Mouse (Mus musculus) ES-E14 (cell line): ENCODE results near the gene Fbxo31.

Source experiments
- CHD2 ChIP-seq: IDR thresholded peaks from 2 replicates; pipeline ENCODE4 v1.6.1; 2014; ENCODE audit warnings: mild to moderate bottlenecking, low read depth, low read length, inconsistent platforms
- HCFC1 ChIP-seq: IDR thresholded peaks from 2 replicates; pipeline ENCODE4 v1.6.1; 2012; ENCODE audit warnings: low read length, inconsistent platforms, borderline replicate concordance; ENCODE audit not compliant: insufficient read depth
- MAFK ChIP-seq: IDR thresholded peaks from 2 replicates; pipeline ENCODE4 v1.6.1; 2014; ENCODE audit warnings: mild to moderate bottlenecking, low read depth, low read length, inconsistent platforms; ENCODE audit not compliant: insufficient read depth
- ZC3H11A ChIP-seq: IDR thresholded peaks from 2 replicates; pipeline ENCODE4 v1.6.1; 2012; ENCODE audit warnings: low read depth, mild to moderate bottlenecking, inconsistent platforms, low read length, borderline replicate concordance
- ZNF384 ChIP-seq: IDR thresholded peaks from 2 replicates; pipeline ENCODE4 v1.6.1; 2012; ENCODE audit warnings: low read depth, low read length, inconsistent platforms

DNA sequence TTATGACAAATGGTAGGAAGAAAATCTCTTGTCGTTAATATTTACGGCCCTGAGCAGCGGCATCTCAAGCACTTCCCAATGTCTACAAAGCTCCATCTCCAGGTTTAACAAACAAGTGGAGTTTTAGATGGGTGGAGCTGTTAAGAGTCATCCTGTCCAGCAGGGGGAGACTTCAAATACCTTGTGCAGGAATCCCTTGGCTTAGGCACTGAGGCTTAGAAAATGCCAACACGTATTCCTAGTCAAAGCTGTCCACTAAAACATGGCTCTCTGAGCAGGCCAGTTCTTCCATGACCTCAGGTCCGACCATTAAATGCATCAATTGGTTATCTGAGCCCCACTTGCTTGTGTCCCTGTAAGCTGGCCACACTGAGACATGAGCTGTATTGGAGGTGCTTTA lies 29.1 kb upstream of the Fbxo31 start:
- TF ChIP-seq ZC3H11A, result no peak
- TF ChIP-seq HCFC1, result no peak
- no peak for TF ChIP-seq MAFK
- TF ChIP-seq ZNF384, result no peak
- no peak for TF ChIP-seq CHD2
